Mouse (Mus musculus): ENCODE measurements around the gene Ppip5k2. TPM values are rescaled to one million over a fixed set of nuclear protein-coding genes. Genes with fewer than 3 reads are reported as not detected.
"Not testable (repeated sequence)": the region's sequence is repeated elsewhere in the genome, so short reads cannot be mapped to it uniquely, and the experiment has no call there.

The Ppip5k2 gene
- polyA plus RNA-seq, 1 experiment from 2014 or later, result 30.3 TPM

DNA sequence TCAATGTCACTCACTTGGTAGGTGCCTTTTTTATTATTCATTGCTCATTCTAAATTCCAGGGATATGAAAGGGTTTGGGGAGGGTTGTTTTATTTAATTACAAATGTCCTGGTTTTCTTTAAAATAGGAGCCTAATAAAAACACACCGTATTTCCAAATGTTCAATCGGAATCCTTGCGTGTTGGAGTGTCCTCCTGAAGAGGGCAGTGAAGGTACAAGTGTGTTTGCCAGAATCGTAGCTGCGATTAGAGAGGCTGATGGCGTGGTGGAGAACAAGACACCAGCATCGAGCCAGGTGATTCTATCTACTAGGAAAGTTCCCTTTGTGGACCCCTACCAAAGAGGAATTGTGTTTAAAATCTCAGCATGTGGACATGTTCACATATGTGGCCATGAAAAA lies 14.7 kb upstream of the Ppip5k2 start:
- no peak overlapping the region for H3K9ac ChIP-seq (replicated peaks; ENCODE audit: low read length)
- 84% methylated on average over 7 of the region's 7 CpGs for WGBS

DNA sequence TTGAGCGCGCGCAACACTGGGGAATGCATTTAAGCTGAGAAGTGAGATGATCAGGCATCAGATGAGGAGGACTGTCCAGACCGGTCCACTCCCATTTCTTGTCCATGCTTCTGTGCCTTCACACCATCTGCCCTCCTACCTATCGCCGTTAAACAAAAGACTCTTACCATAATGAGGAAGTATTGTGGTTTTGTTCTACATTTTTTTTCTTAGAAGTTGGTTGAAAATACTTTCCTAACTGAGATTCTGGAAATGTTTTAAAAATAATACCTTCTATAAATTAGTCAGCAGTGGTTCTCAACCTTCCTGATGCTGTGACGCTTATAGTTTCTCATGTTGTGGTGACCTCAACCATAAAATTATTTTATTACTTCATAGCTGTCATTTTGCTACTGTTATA lies 11.5 kb upstream of the Ppip5k2 start:
- ATAC-seq (ENCODE audit: low FRiP score, low TSS enrichment), result no peak
- H3K4me2 ChIP-seq (replicated peaks; ENCODE audit: low read depth, low read length), result no peak overlapping the region
- WGBS, result 96% methylated on average over 7 of the region's 7 CpGs
- no peak overlapping the region for H3K4me3 ChIP-seq (ENCODE audit: low read length)
- H3K27me3 ChIP-seq (ENCODE audit: insufficient read depth, low read length), result no peaks in the 10 kb centered on the region
- H3K36me3 ChIP-seq (ENCODE audit: insufficient read depth, low read length), result 0 out of 2 replicates have a peak, but pooled peaks cover 4% of the 10 kb centered on the region
- H3K9ac ChIP-seq (replicated peaks; ENCODE audit: low read length), result no peak overlapping the region
- H3K4me1 ChIP-seq (ENCODE audit: insufficient read depth, low read length), result no peaks in the 10 kb centered on the region
- no peak overlapping the region for H3K27ac ChIP-seq (ENCODE audit: low read length)
- no peaks in the 10 kb centered on the region for H3K9me3 ChIP-seq (ENCODE audit: low read length)

More for the DNA sequence above, 14.7 kb upstream of the Ppip5k2 start:
- Histone ChIP-seq H3K4me1 (ENCODE audit: insufficient read depth, low read length) (no peaks in the 10 kb centered on the region), H3K4me2 (replicated peaks; ENCODE audit: low read depth, low read length) (no peak overlapping the region), H3K27ac (ENCODE audit: low read length) (no peak overlapping the region), H3K36me3 (ENCODE audit: insufficient read depth, low read length) (0 out of 2 replicates have a peak, but pooled peaks cover 2% of the 10 kb centered on the region), H3K9me3 (ENCODE audit: low read length) (no peaks in the 10 kb centered on the region), H3K4me3 (ENCODE audit: low read length) (no peak overlapping the region), H3K27me3 (ENCODE audit: insufficient read depth, low read length) (no peaks in the 10 kb centered on the region)
- ATAC-seq (ENCODE audit: low FRiP score, low TSS enrichment), result no peak

DNA sequence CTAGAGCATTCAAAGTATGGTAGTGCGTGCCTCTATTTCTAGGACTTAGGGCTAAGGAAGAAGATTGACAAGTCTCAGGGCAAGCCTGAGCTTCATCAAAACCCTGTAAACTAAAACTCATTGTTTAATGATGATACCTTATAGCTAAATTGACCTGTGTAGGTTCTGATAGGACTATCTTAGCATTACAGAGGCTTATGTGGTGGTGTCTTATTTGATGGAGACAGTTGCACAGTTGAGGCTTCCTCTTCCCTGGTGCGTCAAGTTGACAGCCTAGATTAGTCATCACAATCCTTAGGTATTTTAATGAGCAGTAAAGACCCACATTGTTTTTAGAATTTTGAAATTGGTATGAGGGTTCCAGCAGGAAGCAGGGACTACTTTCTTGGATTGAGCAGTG lies 3.8 kb upstream of the Ppip5k2 start:
- no peak overlapping the region for H3K27ac ChIP-seq (ENCODE audit: low read length)
- peaks cover 3% of the 10 kb centered on the region for H3K4me1 ChIP-seq (ENCODE audit: insufficient read depth, low read length)
- 0 out of 2 replicates have a peak, but pooled peaks cover 2% of the 10 kb centered on the region for H3K36me3 ChIP-seq (ENCODE audit: insufficient read depth, low read length)
- no peak overlapping the region for H3K4me2 ChIP-seq (replicated peaks; ENCODE audit: low read depth, low read length)
- H3K9me3 ChIP-seq (ENCODE audit: low read length), result no peaks in the 10 kb centered on the region
- no peak overlapping the region for H3K9ac ChIP-seq (replicated peaks; ENCODE audit: low read length)
- no peaks in the 10 kb centered on the region for H3K27me3 ChIP-seq (ENCODE audit: insufficient read depth, low read length)
- H3K4me3 ChIP-seq (ENCODE audit: low read length), result no peak overlapping the region
- 97% methylated on average over 2 of the region's 2 CpGs for WGBS
- no peak for ATAC-seq (ENCODE audit: low FRiP score, low TSS enrichment)

DNA sequence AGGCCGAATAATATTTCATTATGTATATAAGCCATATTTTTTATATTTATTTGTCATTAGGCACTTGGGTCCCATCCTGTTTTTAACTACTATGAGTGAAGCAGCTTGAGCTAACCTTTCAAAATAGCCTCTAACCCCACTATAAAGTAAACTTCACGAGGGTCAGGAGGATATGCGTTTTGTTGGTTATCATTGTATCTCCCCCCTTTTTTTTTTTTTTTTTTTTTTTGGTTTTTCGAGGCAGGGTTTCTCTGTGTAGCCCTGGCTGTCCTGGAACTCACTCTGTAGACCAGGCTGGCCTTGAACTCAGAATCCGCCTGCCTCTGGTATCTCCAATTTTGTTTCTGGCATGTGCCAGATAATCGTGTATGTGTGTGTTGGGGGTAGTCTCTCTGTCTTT lies 3.2 kb upstream of the Ppip5k2 start:
- ATAC-seq (ENCODE audit: low FRiP score, low TSS enrichment), result no peak
- Histone ChIP-seq H3K27ac (ENCODE audit: low read length) (no peak overlapping the region), H3K27me3 (ENCODE audit: insufficient read depth, low read length) (no peaks in the 10 kb centered on the region), H3K36me3 (ENCODE audit: insufficient read depth, low read length) (0 out of 2 replicates have a peak, but pooled peaks cover 2% of the 10 kb centered on the region), H3K4me2 (replicated peaks; ENCODE audit: low read depth, low read length) (no peak overlapping the region), H3K9me3 (ENCODE audit: low read length) (no peaks in the 10 kb centered on the region), H3K4me3 (ENCODE audit: low read length) (no peak overlapping the region), H3K9ac (replicated peaks; ENCODE audit: low read length) (no peak overlapping the region), H3K4me1 (ENCODE audit: insufficient read depth, low read length) (peaks cover 9% of the 10 kb centered on the region)
- 90% methylated on average over 6 of the region's 6 CpGs for WGBS

DNA sequence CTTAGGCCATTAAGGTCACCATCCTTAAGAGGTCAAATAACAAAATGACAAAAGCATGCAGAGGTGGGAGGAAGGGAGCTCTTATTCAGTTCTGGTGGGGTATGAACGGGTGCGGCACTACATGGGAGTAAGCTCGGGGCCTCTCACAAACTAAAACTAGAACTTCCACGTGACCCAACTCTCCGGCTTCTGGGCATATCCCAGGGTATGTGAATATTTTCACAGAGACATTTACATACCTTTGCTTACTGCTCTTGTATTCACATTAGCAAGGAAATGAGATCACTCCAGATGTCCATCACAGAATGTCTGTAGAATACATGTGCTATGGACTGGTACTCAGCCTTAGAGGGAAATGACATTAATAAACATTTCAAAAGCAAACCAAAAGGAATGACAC lies 1.5 kb upstream of the Ppip5k2 start:
- no peak overlapping the region for H3K4me3 ChIP-seq (ENCODE audit: low read length)
- H3K4me2 ChIP-seq (replicated peaks; ENCODE audit: low read depth, low read length), result no peak overlapping the region
- H3K9ac ChIP-seq (replicated peaks; ENCODE audit: low read length), result no peak overlapping the region
- no peaks in the 10 kb centered on the region for H3K9me3 ChIP-seq (ENCODE audit: low read length)
- no peaks in the 10 kb centered on the region for H3K27me3 ChIP-seq (ENCODE audit: insufficient read depth, low read length)
- peaks cover 16% of the 10 kb centered on the region for H3K4me1 ChIP-seq (ENCODE audit: insufficient read depth, low read length)
- H3K36me3 ChIP-seq (ENCODE audit: insufficient read depth, low read length), result no peaks in the 10 kb centered on the region
- WGBS, result 88% methylated on average over 5 of the region's 5 CpGs
- no peak overlapping the region for H3K27ac ChIP-seq (ENCODE audit: low read length)
- ATAC-seq (ENCODE audit: low FRiP score, low TSS enrichment), result no peak

DNA sequence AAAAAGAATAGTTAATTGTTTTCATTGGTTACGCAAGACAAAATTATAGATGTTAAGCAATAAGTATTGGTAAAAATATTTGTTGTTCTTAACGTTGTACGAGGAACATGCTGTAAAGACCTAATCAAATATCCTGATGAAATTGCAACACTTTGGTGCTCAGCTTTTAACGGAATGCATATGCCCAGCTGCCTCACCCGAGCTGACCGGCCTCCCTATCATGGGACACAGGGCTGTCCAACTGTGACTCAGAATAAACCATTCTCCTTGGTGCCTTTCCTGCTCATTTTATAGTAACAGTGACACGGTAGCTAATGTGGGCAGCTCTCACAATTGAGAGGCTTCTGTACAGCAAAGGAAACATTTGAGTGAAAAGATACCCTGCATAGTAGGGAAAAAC lies 907 bp upstream of the Ppip5k2 start:
- H3K36me3 ChIP-seq (ENCODE audit: insufficient read depth, low read length), result no peaks in the 10 kb centered on the region
- peaks cover 16% of the 10 kb centered on the region for H3K4me1 ChIP-seq (ENCODE audit: insufficient read depth, low read length)
- H3K27me3 ChIP-seq (ENCODE audit: insufficient read depth, low read length), result no peaks in the 10 kb centered on the region
- H3K27ac ChIP-seq (ENCODE audit: low read length), result no peak overlapping the region
- no peak overlapping the region; the same call in 1 of the 2 replicates for H3K9ac ChIP-seq (replicated peaks; ENCODE audit: low read length)
- 70% methylated on average over 7 of the region's 7 CpGs for WGBS
- H3K9me3 ChIP-seq (ENCODE audit: low read length), result no peaks in the 10 kb centered on the region
- H3K4me3 ChIP-seq (ENCODE audit: low read length), result no peak overlapping the region; the same call in 1 of the 2 replicates
- ATAC-seq (ENCODE audit: low FRiP score, low TSS enrichment), result no peak
- H3K4me2 ChIP-seq (replicated peaks; ENCODE audit: low read depth, low read length), result peak overlapping the region; percentile 70

DNA sequence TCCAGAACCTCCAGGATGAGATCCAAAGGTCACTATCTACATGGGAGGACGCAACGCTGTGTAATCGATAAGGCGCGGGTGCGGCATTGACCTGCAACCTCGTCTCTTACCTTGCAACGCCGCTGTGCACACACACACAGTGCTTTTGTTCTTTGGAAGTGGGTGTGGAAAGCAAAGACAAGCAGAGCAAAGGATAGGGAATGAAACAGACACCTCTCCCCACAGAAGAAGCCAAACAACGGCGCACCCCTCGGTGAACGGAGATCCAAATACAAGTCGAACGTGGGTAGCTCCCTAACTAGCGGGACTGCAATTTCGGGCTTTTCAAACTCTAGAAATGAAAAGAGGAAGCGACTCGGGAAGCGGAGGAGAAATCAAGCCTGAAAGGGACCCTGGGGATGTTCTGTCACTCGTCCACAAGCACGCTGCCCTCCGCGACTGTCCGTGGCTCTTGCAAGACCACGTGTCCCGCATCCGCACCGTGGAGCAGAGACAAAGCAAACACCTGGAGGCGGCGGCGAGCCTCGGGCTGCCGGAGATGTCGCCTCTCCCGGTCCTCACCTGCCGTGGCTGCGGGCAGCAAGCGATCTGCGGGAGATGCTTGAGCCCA lies 812 bp downstream of the Ppip5k2 start:
- Histone ChIP-seq H3K9me3 (ENCODE audit: low read length) (no peaks in the 10 kb centered on the region), H3K9ac (replicated peaks; ENCODE audit: low read length) (peak overlapping the region; percentile 85), H3K4me3 (ENCODE audit: low read length) (peak overlapping the region; percentile 96), H3K27me3 (ENCODE audit: insufficient read depth, low read length) (no peaks in the 10 kb centered on the region), H3K27ac (ENCODE audit: low read length) (peak overlapping the region; percentile 73), H3K4me2 (replicated peaks; ENCODE audit: low read depth, low read length) (peak overlapping the region; percentile 81), H3K4me1 (ENCODE audit: insufficient read depth, low read length) (peaks cover 16% of the 10 kb centered on the region), H3K36me3 (ENCODE audit: insufficient read depth, low read length) (no peaks in the 10 kb centered on the region)
- under 1% methylated on average over 40 of the region's 40 CpGs for WGBS
- ATAC-seq (ENCODE audit: low FRiP score, low TSS enrichment), result peak; percentile 67; the same call in 1 of the 2 replicates

DNA sequence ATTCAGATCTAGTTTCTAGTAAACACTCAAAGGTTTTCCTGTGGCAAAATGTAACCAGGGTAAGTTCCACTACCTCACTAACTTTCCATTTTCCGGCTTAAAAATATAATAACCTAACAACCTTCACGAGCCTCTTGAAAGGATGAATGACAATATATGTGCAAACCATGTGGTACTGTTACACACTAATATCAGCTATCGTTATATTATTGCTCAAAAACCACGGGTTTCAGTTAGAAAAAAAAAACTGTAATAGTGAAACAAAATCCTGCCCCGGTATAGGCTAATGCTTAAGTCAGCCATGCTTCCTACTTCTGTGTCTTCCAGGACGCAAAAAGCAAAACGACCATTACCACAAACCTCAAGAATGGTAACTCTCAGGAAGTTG lies 1.3 kb downstream of the Ppip5k2 start:
- H3K27me3 ChIP-seq (ENCODE audit: insufficient read depth, low read length), result no peaks in the 10 kb centered on the region
- H3K4me1 ChIP-seq (ENCODE audit: insufficient read depth, low read length), result peaks cover 16% of the 10 kb centered on the region
- H3K27ac ChIP-seq (ENCODE audit: low read length), result peak overlapping the region; percentile 73
- no peak for ATAC-seq (ENCODE audit: low FRiP score, low TSS enrichment)
- no peaks in the 10 kb centered on the region for H3K36me3 ChIP-seq (ENCODE audit: insufficient read depth, low read length)
- peak overlapping the region; percentile 85 for H3K9ac ChIP-seq (replicated peaks; ENCODE audit: low read length)
- no peaks in the 10 kb centered on the region for H3K9me3 ChIP-seq (ENCODE audit: low read length)
- peak overlapping the region; percentile 96 for H3K4me3 ChIP-seq (ENCODE audit: low read length)
- H3K4me2 ChIP-seq (replicated peaks; ENCODE audit: low read depth, low read length), result peak overlapping the region; percentile 81
- 11% methylated on average over 7 of the region's 7 CpGs for WGBS

DNA sequence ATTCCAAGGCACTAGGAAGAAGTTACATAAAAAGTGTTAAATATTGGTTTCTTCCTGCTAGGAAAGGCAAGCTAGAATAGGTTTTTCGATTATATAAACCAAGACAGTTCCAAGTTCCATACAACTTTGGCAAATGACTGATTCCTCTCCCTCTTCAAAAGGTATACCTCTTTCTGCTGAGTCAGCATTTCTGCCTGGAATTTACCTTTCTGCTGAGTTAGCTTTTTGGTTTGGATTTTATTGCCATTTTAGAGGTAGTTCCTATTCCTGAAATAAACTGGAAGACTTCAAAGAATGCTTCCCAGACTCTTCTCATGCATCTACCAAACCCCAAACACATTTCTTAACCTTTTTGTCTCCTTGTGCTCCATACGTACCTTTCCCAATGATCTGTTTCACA lies 2.1 kb downstream of the Ppip5k2 start:
- Histone ChIP-seq H3K27ac (ENCODE audit: low read length) (no peak overlapping the region), H3K4me3 (ENCODE audit: low read length) (no peak overlapping the region; the same call in 1 of the 2 replicates), H3K9ac (replicated peaks; ENCODE audit: low read length) (no peak overlapping the region), H3K9me3 (ENCODE audit: low read length) (no peaks in the 10 kb centered on the region), H3K4me1 (ENCODE audit: insufficient read depth, low read length) (peaks cover 16% of the 10 kb centered on the region), H3K4me2 (replicated peaks; ENCODE audit: low read depth, low read length) (peak overlapping the region; percentile 81), H3K36me3 (ENCODE audit: insufficient read depth, low read length) (no peaks in the 10 kb centered on the region), H3K27me3 (ENCODE audit: insufficient read depth, low read length) (no peaks in the 10 kb centered on the region)
- WGBS, result 81% methylated on average over 2 of the region's 2 CpGs
- ATAC-seq (ENCODE audit: low FRiP score, low TSS enrichment), result no peak

DNA sequence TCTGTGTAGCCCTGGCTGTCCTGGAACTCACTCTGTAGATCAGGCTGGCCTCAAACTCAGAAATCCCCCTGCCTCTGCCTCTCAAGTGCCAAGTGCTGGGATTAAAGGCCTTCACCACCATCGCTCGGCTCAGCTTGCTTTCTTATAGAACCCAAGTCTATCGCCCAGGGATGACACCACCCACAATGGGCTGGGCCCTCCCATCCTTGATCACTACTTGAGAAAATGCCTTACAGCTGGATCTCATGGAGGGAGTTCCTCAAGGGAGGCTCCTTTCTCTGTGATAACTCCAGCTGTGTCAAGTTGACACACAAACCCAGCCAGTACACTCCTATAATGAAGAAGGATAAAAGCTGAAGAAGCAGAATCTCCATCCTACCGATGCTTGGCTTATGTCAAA lies 4.5 kb downstream of the Ppip5k2 start:
- H3K4me2 ChIP-seq (replicated peaks; ENCODE audit: low read depth, low read length); H3K9me3 ChIP-seq (ENCODE audit: low read length); H3K27ac ChIP-seq (ENCODE audit: low read length); H3K9ac ChIP-seq (replicated peaks; ENCODE audit: low read length); H3K27me3 ChIP-seq (ENCODE audit: insufficient read depth, low read length); ATAC-seq (ENCODE audit: low FRiP score, low TSS enrichment); H3K4me3 ChIP-seq (ENCODE audit: low read length); H3K36me3 ChIP-seq (ENCODE audit: insufficient read depth, low read length): not testable (repeated sequence)
- peaks cover 12% of the 10 kb centered on the region for H3K4me1 ChIP-seq (ENCODE audit: insufficient read depth, low read length)
- WGBS, result 79% methylated on average over 4 of the region's 4 CpGs
